Mouse (Mus musculus) adrenal gland, postnatal 25 days (tissue): ENCODE results near the gene Inafm2. TPM values are rescaled to one million over a fixed set of nuclear protein-coding genes. Genes with fewer than 3 reads are reported as not detected.

ENCODE experiments used
- DNase-seq: peaks from one replicate; pipeline ENCODE4 v3.0.0; 2021; ENCODE audit warnings: mixed read lengths
- long read RNA-seq: library from polyadenylated mRNA; stranded (forward); transcript quantifications from one replicate; pipeline ENCODE4 v2.0.0, GENCODE M21; 2021
- total RNA-seq: library from RNA; stranded (reverse); gene quantifications from 2 replicates; pipeline ENCODE4 v1.2.3, GENCODE M21; 2021

The Inafm2 gene
- 33.9 and 37.3 TPM in 2 replicates for total RNA-seq
- long read RNA-seq, transcript Inafm2-201 (1 exons, 3,053 nt): major isoform, 18 of 18 reads
- long read RNA-seq, partial matches to known transcripts: 0 of 18 reads
- long read RNA-seq, other reads (novel, unspliced or antisense): 0 of 18 reads

GRCm38 (mm10) chr2:118745232-118745884 is at the start of gene Inafm2:
Gene Inafm2 (plus strand): TSS chr2:118745758.
- DNase-seq: peak; percentile 93

GRCm38 (mm10) chr2:118696451-118697308 is 48.9 kb upstream of the Inafm2 start:
- DNase-seq: peak; percentile 28

GRCm38 (mm10) chr2:118697311-118697877 is 48.2 kb upstream of the Inafm2 start:
- DNase-seq: no peak

- DNase-seq: peak; percentile 39
Measured at GRCm38 (mm10) chr2:118697955-118698354, 47.6 kb upstream of the Inafm2 start.

GRCm38 (mm10) chr2:118700179-118701062 is 45.1 kb upstream of the Inafm2 start:
- peak; percentile 91 for DNase-seq

- DNase-seq: no peak
Measured at GRCm38 (mm10) chr2:118701161-118701560, 44.4 kb upstream of the Inafm2 start.

GRCm38 (mm10) chr2:118701971-118702882 is 43.3 kb upstream of the Inafm2 start:
- DNase-seq: peak; percentile 26

- peak; percentile 71 for DNase-seq
Measured at GRCm38 (mm10) chr2:118702883-118703761, 42.4 kb upstream of the Inafm2 start.

GRCm38 (mm10) chr2:118703913-118704730 is 41.4 kb upstream of the Inafm2 start, which contains the start of gene Ankrd63:
Gene Ankrd63 (minus strand): TSS chr2:118703963.
- DNase-seq: peak; percentile 52

- DNase-seq: no peak
Measured at GRCm38 (mm10) chr2:118706436-118706835, 39.1 kb upstream of the Inafm2 start.

- no peak for DNase-seq
Measured at GRCm38 (mm10) chr2:118708472-118708871, 37.1 kb upstream of the Inafm2 start.

- no peak for DNase-seq
Measured at GRCm38 (mm10) chr2:118709655-118710221, 35.8 kb upstream of the Inafm2 start.

GRCm38 (mm10) chr2:118711038-118711494 is 34.5 kb upstream of the Inafm2 start:
- peak; percentile 71 for DNase-seq

- DNase-seq: no peak
Measured at GRCm38 (mm10) chr2:118713631-118714030, 31.9 kb upstream of the Inafm2 start.

- no peak for DNase-seq
Measured at GRCm38 (mm10) chr2:118714230-118714629, 31.3 kb upstream of the Inafm2 start.

GRCm38 (mm10) chr2:118716677-118717076 is 28.9 kb upstream of the Inafm2 start:
- DNase-seq: no peak

- no peak for DNase-seq
Measured at GRCm38 (mm10) chr2:118723693-118724486, 21.7 kb upstream of the Inafm2 start.
